Comparison of ENCODE assay signal across 8 mouse cellular contexts in genomic region chr11:74650576-74651100, GRCm38 (mm10). TPM values are rescaled to one million over a fixed set of nuclear protein-coding genes. Genes with fewer than 3 reads are reported as not detected.
DNase-seq lines count a peak whose midpoint lies in the region; ATAC-seq and TF ChIP-seq lines count a peak whose summit lies in the region.

No protein-coding gene starts in this region.

- no peak for TF ChIP-seq EP300 in stomach, postnatal 0 days (optimal IDR thresholded peaks at IDR 0.05)

- H3K4me1 ChIP-seq in testis, adult 2 months (ENCODE audit: control insufficient read depth, insufficient read depth, low read length), result peaks cover 10% of the 10 kb centered on the region
- H3K4me1 ChIP-seq in liver, embryonic 11.5 days (replicated peaks; ENCODE audit: control insufficient read depth, insufficient read depth, low read length), result peaks cover 36% of the 10 kb centered on the region
- peaks cover 4% of the 10 kb centered on the region; the same call in 1 of the 2 replicates for H3K4me1 ChIP-seq in stomach, postnatal 0 days (replicated peaks; ENCODE audit: control insufficient read depth, insufficient read depth)

- H3K9me3 ChIP-seq in liver, embryonic 11.5 days (ENCODE audit: control insufficient read depth, low read length), result no peaks in the 10 kb centered on the region
- H3K9me3 ChIP-seq in stomach, postnatal 0 days (ENCODE audit: control insufficient read depth, low read length), result no peaks in the 10 kb centered on the region

- peak overlapping the region; percentile 44 for H3K27ac ChIP-seq in testis, adult 2 months (ENCODE audit: control insufficient read depth, insufficient read depth, low read depth, low read length)
- H3K27ac ChIP-seq in liver, embryonic 11.5 days (ENCODE audit: low read depth, low read length), result peak overlapping the region; percentile 90; the same call in 1 of the 2 replicates
- peak overlapping the region; percentile 41; the same call in 1 of the 2 replicates for H3K27ac ChIP-seq in stomach, postnatal 0 days (replicated peaks)

- 50% methylated on average over 4 of the region's 4 CpGs for WGBS in liver, embryonic 11.5 days
- whole genome bisulfite sequencing in stomach, postnatal 0 days, result 30% methylated on average over 4 of the region's 4 CpGs

- H3K4me2 ChIP-seq in liver, embryonic 11.5 days, result peak overlapping the region; percentile 57
- peak overlapping the region; percentile 94 for H3K4me2 ChIP-seq in stomach, postnatal 0 days (replicated peaks; ENCODE audit: low read depth)

- no peak for TF ChIP-seq POLR2A in testis, adult 2 months (IDR thresholded peaks at IDR 0.05; ENCODE audit: control insufficient read depth, low read depth, low read length)

- peak overlapping the region; percentile 85 for H3K4me3 ChIP-seq in testis, adult 2 months (ENCODE audit: control insufficient read depth, low read depth, low read length)
- H3K4me3 ChIP-seq in liver, embryonic 11.5 days (ENCODE audit: low read depth, low read length), result peak overlapping the region; percentile 99
- H3K4me3 ChIP-seq in stomach, postnatal 0 days (ENCODE audit: low read depth, low read length), result peak overlapping the region; percentile 96

- DNase-seq in cerebellum, adult 9-10 months, result peak; percentile 28
- DNase-seq in cerebellum, adult 11 months, result no peak
- no peak for DNase-seq in testis, postnatal 10 days (ENCODE audit: low spot score)
- DNase-seq in liver, embryonic 11.5 days (ENCODE audit: low spot score), result no peak
- no peak for DNase-seq in stomach, postnatal 0 days (ENCODE audit: low spot score)
- DNase-seq in layer of hippocampus, adult 9-10 months (ENCODE audit: low spot score), result no peak
- DNase-seq in testis, postnatal 14 days (ENCODE audit: low spot score), result no peak

- TF ChIP-seq CTCF in testis, adult 2 months (IDR thresholded peaks at IDR 0.05; ENCODE audit: control insufficient read depth, insufficient read depth, insufficient replicate concordance, low read depth, low read length), result no peak
- TF ChIP-seq CTCF in stomach, postnatal 0 days (IDR thresholded peaks at IDR 0.05; ENCODE audit: low read depth), result no peak

- H3K27me3 ChIP-seq in testis, adult 2 months (ENCODE audit: control insufficient read depth, insufficient read depth, low read length), result no peaks in the 10 kb centered on the region
- no peaks in the 10 kb centered on the region for H3K27me3 ChIP-seq in liver, embryonic 11.5 days (replicated peaks; ENCODE audit: control insufficient read depth, insufficient read depth, low read length)
- H3K27me3 ChIP-seq in stomach, postnatal 0 days (ENCODE audit: control insufficient read depth, insufficient read depth, low read length), result no peaks in the 10 kb centered on the region

- ATAC-seq in liver, embryonic 11.5 days (replicated peaks; ENCODE audit: low FRiP score), result no peak
- ATAC-seq in stomach, postnatal 0 days (ENCODE audit: low FRiP score, low TSS enrichment), result no peak

- peak overlapping the region; percentile 95 for H3K9ac ChIP-seq in liver, embryonic 11.5 days (ENCODE audit: low read depth, low read length)
- H3K9ac ChIP-seq in stomach, postnatal 0 days (ENCODE audit: low read length), result peak overlapping the region; percentile 90

- H3K36me3 ChIP-seq in testis, adult 2 months (ENCODE audit: control insufficient read depth, insufficient read depth, low read length), result no peaks in the 10 kb centered on the region
- peaks cover 11% of the 10 kb centered on the region for H3K36me3 ChIP-seq in liver, embryonic 11.5 days (ENCODE audit: control insufficient read depth, insufficient read depth, low read length)
- no peaks in the 10 kb centered on the region for H3K36me3 ChIP-seq in stomach, postnatal 0 days (ENCODE audit: control insufficient read depth, insufficient read depth, low read length)

RNA-seq across cellular contexts. Expression of gene Cluh, which starts 1.3 kb away (rescaled TPM):
- polyA plus RNA-seq in testis, adult 2 months (2012; rRNA removed), result 37.1 and 40.6 TPM in 2 replicates
- polyA plus RNA-seq in liver, embryonic 11.5 days (2014; fragmentation: Nextera tagmentation; extraction: Ambion mirVana), result 60.9 and 61.4 TPM in 2 replicates
- polyA plus RNA-seq in stomach, postnatal 0 days (2015; fragmentation: Nextera tagmentation; extraction: Ambion mirVana), result 17.8 and 19.9 TPM in 2 replicates

RNA-seq across cellular contexts. Expression of gene Ccdc92b, which starts 31.2 kb away (rescaled TPM):
- 0.79 and 0.82 TPM in 2 replicates for polyA plus RNA-seq in testis, adult 2 months (2012; rRNA removed)
- polyA plus RNA-seq in liver, embryonic 11.5 days (2014; fragmentation: Nextera tagmentation; extraction: Ambion mirVana), result 5.3 and 5.5 TPM in 2 replicates
- 0.55 and 0.62 TPM in 2 replicates for polyA plus RNA-seq in stomach, postnatal 0 days (2015; fragmentation: Nextera tagmentation; extraction: Ambion mirVana)

RNA-seq across cellular contexts. Expression of gene Rap1gap2, which starts 39.9 kb away (rescaled TPM):
- 3.4 and 5.0 TPM in 2 replicates for polyA plus RNA-seq in testis, adult 2 months (2012; rRNA removed)
- 2.1 TPM in 2 replicates for polyA plus RNA-seq in liver, embryonic 11.5 days (2014; fragmentation: Nextera tagmentation; extraction: Ambion mirVana)
- polyA plus RNA-seq in stomach, postnatal 0 days (2015; fragmentation: Nextera tagmentation; extraction: Ambion mirVana), result 7.6 and 8.2 TPM in 2 replicates
